Mouse (Mus musculus) brown adipose tissue, adult 24 weeks (tissue): ENCODE results near the gene Cd6. TPM values are rescaled to one million over a fixed set of nuclear protein-coding genes. Genes with fewer than 3 reads are reported as not detected.

Experiments used
- H3K27ac ChIP-seq: fragments of 200-500 bp; replicated peaks from 2 replicates; pipeline ENCODE4 v1.5.1; 2012; ENCODE audit warnings: low read depth, mild to moderate bottlenecking, low read length
- H3K4me1 ChIP-seq: fragments of 200-500 bp; 2 replicates; pipeline ENCODE4 v1.6.1; 2012; ENCODE audit warnings: low read length, mixed read lengths; ENCODE audit not compliant: control insufficient read depth, insufficient read depth, insufficient read length
- H3K4me3 ChIP-seq: fragments of 200-500 bp; 2 replicates; pipeline ENCODE4 v1.5.1; 2012; ENCODE audit warnings: low read depth, mild to moderate bottlenecking, low read length, moderate library complexity; ENCODE audit not compliant: insufficient read depth
- polyA plus RNA-seq: library from polyadenylated mRNA; stranded (reverse); fragments of >200 nt; gene quantifications from 2 replicates; pipeline ENCODE4 v1.2.4, GENCODE M21; 2012; ENCODE audit not compliant: missing spikeins, insufficient read depth, insufficient read length

Cd6 gene
- polyA plus RNA-seq, 1 experiment = not detected

GRCm38 (mm10) chr19:10816462-10816861 lies 13.4 kb downstream of the Cd6 start:
- Histone ChIP-seq H3K27ac (no peak overlapping the region), H3K4me3 (no peak overlapping the region), H3K4me1 (no peaks in the 10 kb centered on the region)

- H3K27ac ChIP-seq = no peak overlapping the region
- H3K4me3 ChIP-seq = no peak overlapping the region
- H3K4me1 ChIP-seq = no peaks in the 10 kb centered on the region
Observed at GRCm38 (mm10) chr19:10815871-10816270, 14.0 kb downstream of the Cd6 start.

DNA sequence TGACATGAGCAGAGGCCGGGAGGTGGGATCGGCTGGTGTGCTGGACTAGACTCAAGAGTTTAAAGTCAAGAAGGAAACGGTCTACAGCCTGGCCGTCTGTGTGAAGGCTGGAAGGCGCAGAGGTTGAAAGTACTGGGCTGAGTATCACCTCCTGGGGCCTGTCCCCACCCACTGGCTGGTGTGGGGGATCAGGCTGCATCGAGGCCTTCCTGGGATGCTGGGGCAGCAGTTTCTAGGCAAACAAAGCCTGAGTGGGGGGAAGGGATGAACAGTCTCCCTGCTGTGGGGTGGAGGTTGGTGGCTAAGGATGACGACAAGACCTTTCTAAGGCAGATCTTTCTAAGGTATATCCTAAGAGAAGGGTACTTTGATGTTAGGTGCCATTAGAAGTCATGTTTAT lies 16.0 kb downstream of the Cd6 start:
- no peak overlapping the region for H3K27ac ChIP-seq
- H3K4me1 ChIP-seq = no peaks in the 10 kb centered on the region
- H3K4me3 ChIP-seq = no peak overlapping the region

DNA sequence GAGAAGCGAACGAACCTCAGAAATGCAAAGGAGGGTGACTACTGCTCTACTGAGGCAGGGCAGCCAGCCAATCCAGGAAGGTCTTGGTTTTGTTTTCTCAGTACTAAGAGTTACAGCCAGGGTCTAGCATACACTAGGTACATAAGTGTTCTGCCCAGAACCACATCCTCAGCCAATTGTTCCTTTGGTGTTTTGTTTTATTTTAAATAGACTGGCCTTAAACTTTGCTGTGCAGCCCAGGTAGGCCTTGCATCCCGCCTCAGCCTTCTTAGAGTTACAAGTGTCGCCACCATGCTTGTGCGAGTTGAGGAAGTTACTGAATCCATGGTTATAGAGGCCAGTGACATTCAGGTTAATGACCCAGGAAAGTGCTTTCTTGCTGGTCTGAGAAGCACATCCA lies 16.8 kb downstream of the Cd6 start:
- Histone ChIP-seq H3K27ac (no peak overlapping the region), H3K4me3 (no peak overlapping the region), H3K4me1 (no peaks in the 10 kb centered on the region)

- Histone ChIP-seq H3K4me3 (no peak overlapping the region), H3K4me1 (no peaks in the 10 kb centered on the region)
Observed at GRCm38 (mm10) chr19:10811471-10811870, 18.4 kb downstream of the Cd6 start.

GRCm38 (mm10) chr19:10810176-10810492 lies 19.7 kb downstream of the Cd6 start:
- H3K27ac ChIP-seq = no peak overlapping the region
- no peak overlapping the region for H3K4me3 ChIP-seq
- H3K4me1 ChIP-seq = no peaks in the 10 kb centered on the region

More at GRCm38 (mm10) chr19:10811471-10811870, 18.4 kb downstream of the Cd6 start:
- H3K27ac ChIP-seq = no peak overlapping the region

DNA sequence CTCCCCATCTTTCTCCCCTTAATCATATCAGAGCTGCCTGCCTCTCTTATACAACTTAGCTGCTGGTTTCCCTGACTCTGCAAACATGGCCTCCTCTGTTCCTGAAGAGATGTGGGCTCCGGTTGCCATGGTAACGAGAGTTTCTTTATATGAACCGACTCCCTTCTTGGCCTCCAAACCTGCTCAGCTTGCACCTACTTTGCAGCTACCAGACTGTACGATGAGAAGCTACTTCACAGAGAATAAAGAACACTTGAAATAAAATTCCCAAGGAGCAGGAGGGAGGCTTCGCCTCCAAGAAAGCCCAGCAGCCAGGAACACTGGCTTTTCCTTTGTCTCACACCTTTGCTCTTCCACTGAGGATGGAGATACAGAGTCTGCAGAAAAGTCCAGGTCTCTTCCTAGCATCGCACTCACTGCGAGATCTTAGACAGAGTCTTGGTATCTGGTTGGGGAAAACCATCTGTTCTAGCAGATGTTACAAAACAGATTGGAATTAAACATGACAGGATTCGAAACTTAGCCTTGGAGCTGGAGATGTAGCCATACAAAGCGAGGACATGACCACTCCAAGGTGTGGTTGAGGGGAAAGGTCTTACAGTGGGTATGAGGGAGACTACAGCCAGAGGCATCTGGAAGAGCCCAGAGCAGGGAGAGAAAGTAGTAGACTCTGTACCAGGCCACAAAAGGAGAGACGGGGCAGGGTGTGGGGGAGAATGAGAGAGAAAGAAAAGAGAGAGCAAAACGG lies 20.3 kb downstream of the Cd6 start:
- no peak overlapping the region for H3K27ac ChIP-seq
- H3K4me3 ChIP-seq = no peak overlapping the region
- no peaks in the 10 kb centered on the region for H3K4me1 ChIP-seq

GRCm38 (mm10) chr19:10808524-10809233 lies 21.2 kb downstream of the Cd6 start:
- Histone ChIP-seq H3K27ac (no peak overlapping the region), H3K4me1 (no peaks in the 10 kb centered on the region), H3K4me3 (no peak overlapping the region)

DNA sequence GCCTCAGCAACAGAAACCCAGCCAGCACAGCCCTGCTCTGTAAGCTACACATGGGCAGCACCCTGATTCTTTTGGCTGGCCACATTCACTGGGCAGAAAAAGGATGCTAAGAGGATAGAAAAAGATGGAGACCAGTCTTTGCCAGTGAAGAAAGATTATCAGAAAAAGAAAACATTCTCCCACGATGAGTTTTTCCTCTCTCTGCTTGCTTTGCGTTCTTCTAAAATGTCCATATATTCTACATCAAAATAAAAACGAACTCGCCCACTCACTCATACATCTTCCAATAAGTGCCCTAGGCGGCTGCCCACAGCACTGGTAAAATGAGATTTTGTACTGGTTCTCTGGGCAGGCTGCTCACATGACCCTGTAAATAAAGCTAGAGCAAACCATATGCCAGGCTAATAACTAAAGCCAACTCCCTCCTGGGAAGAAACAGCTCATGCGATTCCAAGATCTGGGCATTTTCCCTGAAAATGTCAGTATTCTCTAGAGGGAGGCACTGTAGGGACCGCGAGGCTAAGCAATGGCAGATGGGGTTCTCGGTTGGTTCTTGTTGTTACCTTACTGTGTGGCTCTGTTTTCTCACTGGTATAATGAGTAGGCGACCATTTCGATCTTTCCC lies 24.1 kb downstream of the Cd6 start:
- no peak overlapping the region for H3K27ac ChIP-seq
- no peak overlapping the region for H3K4me3 ChIP-seq
- no peaks in the 10 kb centered on the region for H3K4me1 ChIP-seq

GRCm38 (mm10) chr19:10804850-10805660 lies 24.8 kb downstream of the Cd6 start:
- Histone ChIP-seq H3K4me1 (no peaks in the 10 kb centered on the region), H3K27ac (no peak overlapping the region), H3K4me3 (no peak overlapping the region)

GRCm38 (mm10) chr19:10803751-10804150 lies 26.1 kb downstream of the Cd6 start:
- no peak overlapping the region for H3K27ac ChIP-seq
- no peak overlapping the region for H3K4me3 ChIP-seq
- no peaks in the 10 kb centered on the region for H3K4me1 ChIP-seq

DNA sequence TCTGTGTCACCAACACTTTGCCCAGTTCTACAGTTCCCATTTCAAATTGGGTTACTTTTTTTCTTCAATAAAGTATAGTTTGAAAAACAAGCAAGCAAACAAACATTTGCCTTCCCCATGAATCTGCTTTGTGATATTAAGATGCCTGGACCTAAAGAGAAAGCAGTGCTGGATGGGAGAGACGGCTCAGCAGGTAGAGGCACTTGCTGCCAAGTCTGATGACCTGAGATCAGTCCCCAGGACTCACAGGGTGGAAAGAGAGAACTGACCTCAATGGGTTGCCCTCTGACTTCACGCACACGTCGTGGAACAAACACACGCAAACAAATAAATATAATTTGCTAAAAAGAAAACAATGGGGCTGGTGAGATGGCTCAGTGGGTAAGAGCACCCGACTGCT lies 28.0 kb downstream of the Cd6 start:
- H3K4me1 ChIP-seq = no peaks in the 10 kb centered on the region
- H3K27ac ChIP-seq = no peak overlapping the region
- H3K4me3 ChIP-seq = no peak overlapping the region

DNA sequence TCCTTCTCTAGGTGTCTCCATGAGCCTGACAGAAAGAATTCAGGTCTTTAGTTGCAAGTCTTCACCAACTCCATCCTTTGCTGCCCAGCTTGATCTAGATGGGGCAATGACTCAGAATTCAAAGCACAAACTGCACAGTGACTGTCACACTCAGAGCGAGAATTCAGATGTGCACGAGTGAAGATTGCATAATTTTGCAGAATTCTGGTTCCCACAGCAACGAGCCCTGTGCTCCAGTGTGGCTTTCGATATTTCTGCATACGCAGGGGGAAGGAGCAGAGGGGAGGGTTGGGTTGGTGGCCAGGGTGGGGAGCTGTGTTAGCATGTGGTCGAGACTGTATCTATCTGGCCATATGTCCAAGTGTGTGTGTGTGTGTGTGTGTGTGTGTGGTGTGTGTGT lies 28.8 kb downstream of the Cd6 start:
- Histone ChIP-seq H3K4me1 (no peaks in the 10 kb centered on the region), H3K27ac (no peak overlapping the region), H3K4me3 (no peak overlapping the region)

DNA sequence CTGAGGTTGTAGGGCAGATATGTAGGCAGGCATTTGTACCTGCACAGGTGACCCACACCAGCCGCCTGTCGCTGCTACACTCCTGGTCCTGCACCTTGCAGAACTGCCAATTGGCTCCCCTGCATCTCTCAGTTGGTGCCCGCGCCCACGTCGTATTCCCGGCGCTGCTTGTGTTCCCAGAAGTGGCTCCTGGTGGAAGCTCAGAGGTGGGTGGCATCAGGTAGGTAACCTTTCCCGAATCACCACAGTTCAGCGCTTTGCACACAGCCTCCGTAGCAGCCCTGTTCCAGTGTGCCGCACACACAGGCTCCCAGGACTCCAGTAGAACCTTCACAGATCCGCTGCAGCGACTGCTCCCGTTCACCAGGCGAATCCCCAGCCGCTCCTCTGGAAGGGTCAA lies 30.7 kb downstream of the Cd6 start:
- Histone ChIP-seq H3K4me1 (no peaks in the 10 kb centered on the region), H3K27ac (no peak overlapping the region), H3K4me3 (no peak overlapping the region)

GRCm38 (mm10) chr19:10798576-10798975 lies 31.3 kb downstream of the Cd6 start:
- H3K4me3 ChIP-seq = no peak overlapping the region
- H3K27ac ChIP-seq = no peak overlapping the region
- no peaks in the 10 kb centered on the region for H3K4me1 ChIP-seq
